Comparison of ENCODE assay signal across 11 mouse cellular contexts in genomic region chr19:5927532-5927931, GRCm38 (mm10).
"Had no signal": no experiment of that assay in that cellular context is flagged by ENCODE, and none has a peak within 500 bp of the region (broad histone marks: within the 10 kb centered on the region; RNA-seq: fewer than 3 reads in every experiment).

No protein-coding gene starts in this region.

- H3K4me3 ChIP-seq: liver, embryonic 12.5 days; midbrain, embryonic 10.5 days; neural tube, embryonic 13.5 days had no signal

- H3K9me3 ChIP-seq: liver, embryonic 12.5 days; midbrain, embryonic 10.5 days; neural tube, embryonic 13.5 days had no signal

- H3K9ac ChIP-seq: liver, embryonic 12.5 days; lung, embryonic 14.5 days; neural tube, embryonic 13.5 days had no signal

- DNase-seq: kidney, adult 11 months; left cerebral cortex, postnatal 4 days; lung, postnatal 14 days; right cerebral cortex, adult 18-20 months; right cerebral cortex, postnatal 25 days; thymus, postnatal 14 days had no signal

- H3K27ac ChIP-seq: liver, embryonic 12.5 days; midbrain, embryonic 10.5 days; neural tube, embryonic 13.5 days had no signal

- H3K4me2 ChIP-seq: liver, embryonic 12.5 days; lung, embryonic 14.5 days; neural tube, embryonic 13.5 days had no signal

- ATAC-seq: liver, embryonic 12.5 days; midbrain, embryonic 16.5 days had no signal

- H3K36me3 ChIP-seq: liver, embryonic 12.5 days; midbrain, embryonic 10.5 days; neural tube, embryonic 13.5 days had no signal
